Mouse (Mus musculus) forebrain, embryonic 13.5 days (tissue): Measurements from ENCODE around the gene Carnmt1. TPM values are rescaled to one million over a fixed set of nuclear protein-coding genes. Genes with fewer than 3 reads are reported as not detected.

Source experiments
- ATAC-seq: fragments of 200-750 bp; cut with Nextera tagmentation; 2 replicates; pipeline ENCODE4 v1.8.0; 2017
- H3K27ac ChIP-seq: fragments of 300-500 bp; sonication (generic); 2 replicates; pipeline ENCODE4 v1.5.1; 2015; ENCODE audit warnings: inconsistent platforms, mild to moderate bottlenecking, moderate library complexity
- H3K27me3 ChIP-seq: fragments of 300-500 bp; sonication (generic); 2 replicates; pipeline ENCODE4 v1.6.1; 2015; ENCODE audit warnings: mild to moderate bottlenecking, inconsistent platforms
- H3K36me3 ChIP-seq: fragments of 300-500 bp; sonication (generic); 2 replicates; pipeline ENCODE4 v1.6.1; 2015; ENCODE audit warnings: mild to moderate bottlenecking, inconsistent platforms; ENCODE audit not compliant: poor library complexity, severe bottlenecking
- H3K4me1 ChIP-seq: fragments of 300-500 bp; sonication (generic); 2 replicates; pipeline ENCODE4 v1.6.1; 2015; ENCODE audit warnings: inconsistent platforms
- H3K4me2 ChIP-seq: fragments of 300-500 bp; sonication (generic); 2 replicates; pipeline ENCODE4 v1.6.1; 2015; ENCODE audit warnings: inconsistent platforms, mild to moderate bottlenecking, moderate library complexity
- H3K4me3 ChIP-seq: fragments of 300-500 bp; sonication (generic); 2 replicates; pipeline ENCODE4 v1.5.1; 2015; ENCODE audit warnings: mild to moderate bottlenecking, inconsistent platforms
- H3K9ac ChIP-seq: fragments of 300-500 bp; sonication (generic); 2 replicates; pipeline ENCODE4 v1.6.1; 2015; ENCODE audit warnings: mild to moderate bottlenecking, inconsistent platforms
- H3K9me3 ChIP-seq: fragments of 300-500 bp; sonication (generic); replicated peaks from 2 replicates; pipeline ENCODE4 v1.6.1; 2016; ENCODE audit warnings: inconsistent platforms
- WGBS: fragments of 180-500 bp; shearing (Covaris S2); methylation state at CpG from one replicate; pipeline ENCODE4 v1.1.7; 2015; 5-methylcytosine and 5-hydroxymethylcytosine counted together
- polyA plus RNA-seq: library from polyadenylated mRNA; unstranded; fragments of >200 nt; fragmentation: Nextera tagmentation; extraction: Ambion mirVana; gene quantifications from 2 replicates; pipeline ENCODE4 v1.2.1, GENCODE M21; 2015

The Carnmt1 gene
- polyA plus RNA-seq, 1 experiment from 2014 or later: 17.7 TPM

- no peaks in the 10 kb centered on the region for H3K36me3 ChIP-seq
- WGBS: 47% methylated on average over 4 of the region's 4 CpGs
- no peak overlapping the region for H3K4me3 ChIP-seq
- no peak overlapping the region for H3K4me2 ChIP-seq
- H3K27me3 ChIP-seq: no peaks in the 10 kb centered on the region
- no peak for ATAC-seq
- H3K27ac ChIP-seq: no peak overlapping the region
- no peaks in the 10 kb centered on the region for H3K9me3 ChIP-seq
- H3K4me1 ChIP-seq: no peaks in the 10 kb centered on the region
- no peak overlapping the region for H3K9ac ChIP-seq
Observed at GRCm38 (mm10) chr19:18643411-18643810, 27.2 kb upstream of the Carnmt1 start.

- H3K9me3 ChIP-seq: no peaks in the 10 kb centered on the region
- H3K4me1 ChIP-seq: no peaks in the 10 kb centered on the region
- no peaks in the 10 kb centered on the region for H3K27me3 ChIP-seq
- 86% methylated on average over 6 of the region's 6 CpGs for WGBS
- no peak for ATAC-seq
- H3K36me3 ChIP-seq: no peaks in the 10 kb centered on the region
- no peak overlapping the region for H3K27ac ChIP-seq
- H3K4me3 ChIP-seq: no peak overlapping the region
- no peak overlapping the region for H3K4me2 ChIP-seq
- no peak overlapping the region for H3K9ac ChIP-seq
Observed at GRCm38 (mm10) chr19:18644084-18644483, 26.5 kb upstream of the Carnmt1 start.

GRCm38 (mm10) chr19:18646397-18646796 is 24.2 kb upstream of the Carnmt1 start:
- WGBS: 77% methylated on average over 3 of the region's 3 CpGs
- H3K27me3 ChIP-seq: no peaks in the 10 kb centered on the region
- no peak overlapping the region for H3K27ac ChIP-seq
- H3K4me1 ChIP-seq: no peaks in the 10 kb centered on the region
- no peaks in the 10 kb centered on the region for H3K36me3 ChIP-seq
- no peak overlapping the region for H3K9ac ChIP-seq
- H3K4me2 ChIP-seq: no peak overlapping the region
- no peaks in the 10 kb centered on the region for H3K9me3 ChIP-seq
- ATAC-seq: no peak
- H3K4me3 ChIP-seq: no peak overlapping the region

- 71% methylated on average over 5 of the region's 5 CpGs for WGBS
- Histone ChIP-seq H3K4me3 (no peak overlapping the region), H3K9ac (no peak overlapping the region), H3K4me1 (no peaks in the 10 kb centered on the region), H3K9me3 (no peaks in the 10 kb centered on the region), H3K27me3 (no peaks in the 10 kb centered on the region), H3K4me2 (no peak overlapping the region), H3K27ac (no peak overlapping the region), H3K36me3 (no peaks in the 10 kb centered on the region)
- no peak for ATAC-seq
Observed at GRCm38 (mm10) chr19:18646853-18647420, 23.6 kb upstream of the Carnmt1 start.

GRCm38 (mm10) chr19:18647775-18648557 is 22.6 kb upstream of the Carnmt1 start:
- ATAC-seq: no peak
- H3K4me3 ChIP-seq: no peak overlapping the region
- WGBS: 90% methylated on average over 9 of the region's 9 CpGs
- H3K9ac ChIP-seq: no peak overlapping the region
- H3K9me3 ChIP-seq: no peaks in the 10 kb centered on the region
- no peaks in the 10 kb centered on the region for H3K36me3 ChIP-seq
- H3K27ac ChIP-seq: no peak overlapping the region
- H3K4me2 ChIP-seq: no peak overlapping the region
- H3K4me1 ChIP-seq: no peaks in the 10 kb centered on the region
- H3K27me3 ChIP-seq: no peaks in the 10 kb centered on the region

- whole genome bisulfite sequencing: 85% methylated on average over 6 of the region's 6 CpGs
- no peak for ATAC-seq
- no peaks in the 10 kb centered on the region for H3K27me3 ChIP-seq
Observed at GRCm38 (mm10) chr19:18648558-18648945, 22.0 kb upstream of the Carnmt1 start.

GRCm38 (mm10) chr19:18649955-18650354 is 20.6 kb upstream of the Carnmt1 start:
- no peaks in the 10 kb centered on the region for H3K27me3 ChIP-seq
- WGBS: 85% methylated on average over 4 of the region's 4 CpGs
- no peak overlapping the region for H3K4me2 ChIP-seq
- ATAC-seq: no peak
- no peaks in the 10 kb centered on the region for H3K36me3 ChIP-seq
- H3K9me3 ChIP-seq: no peaks in the 10 kb centered on the region
- H3K27ac ChIP-seq: no peak overlapping the region
- H3K4me1 ChIP-seq: no peaks in the 10 kb centered on the region
- no peak overlapping the region for H3K9ac ChIP-seq
- no peak overlapping the region for H3K4me3 ChIP-seq

More at GRCm38 (mm10) chr19:18648558-18648945, 22.0 kb upstream of the Carnmt1 start:
- no peak overlapping the region for H3K9ac ChIP-seq
- H3K4me3 ChIP-seq: no peak overlapping the region
- H3K27ac ChIP-seq: no peak overlapping the region
- H3K36me3 ChIP-seq: no peaks in the 10 kb centered on the region
- H3K9me3 ChIP-seq: no peaks in the 10 kb centered on the region
- no peak overlapping the region for H3K4me2 ChIP-seq
- H3K4me1 ChIP-seq: no peaks in the 10 kb centered on the region

GRCm38 (mm10) chr19:18650473-18650872 is 20.1 kb upstream of the Carnmt1 start:
- Histone ChIP-seq H3K4me3 (no peak overlapping the region), H3K27ac (no peak overlapping the region), H3K27me3 (no peaks in the 10 kb centered on the region), H3K4me2 (no peak overlapping the region), H3K9ac (no peak overlapping the region), H3K4me1 (no peaks in the 10 kb centered on the region), H3K9me3 (no peaks in the 10 kb centered on the region), H3K36me3 (no peaks in the 10 kb centered on the region)
- 80% methylated on average over 6 of the region's 6 CpGs for WGBS
- ATAC-seq: no peak

GRCm38 (mm10) chr19:18652592-18652991 is 18.0 kb upstream of the Carnmt1 start:
- ATAC-seq: no peak
- Histone ChIP-seq H3K27me3 (no peaks in the 10 kb centered on the region), H3K4me2 (no peak overlapping the region), H3K4me3 (no peak overlapping the region), H3K4me1 (no peaks in the 10 kb centered on the region), H3K9ac (no peak overlapping the region), H3K9me3 (no peaks in the 10 kb centered on the region), H3K27ac (no peak overlapping the region), H3K36me3 (no peaks in the 10 kb centered on the region)
- WGBS: 75% methylated on average over 4 of the region's 4 CpGs

GRCm38 (mm10) chr19:18653058-18653457 is 17.5 kb upstream of the Carnmt1 start:
- Histone ChIP-seq H3K4me3 (no peak overlapping the region), H3K4me1 (no peaks in the 10 kb centered on the region), H3K36me3 (no peaks in the 10 kb centered on the region), H3K9me3 (no peaks in the 10 kb centered on the region), H3K27me3 (no peaks in the 10 kb centered on the region), H3K27ac (no peak overlapping the region), H3K9ac (no peak overlapping the region), H3K4me2 (no peak overlapping the region)
- WGBS: 85% methylated on average over 6 of the region's 6 CpGs
- no peak for ATAC-seq

- no peak overlapping the region for H3K4me3 ChIP-seq
- H3K9me3 ChIP-seq: no peaks in the 10 kb centered on the region
- no peaks in the 10 kb centered on the region for H3K36me3 ChIP-seq
- no peak overlapping the region for H3K9ac ChIP-seq
- WGBS: 93% methylated on average over 8 of the region's 8 CpGs
- no peaks in the 10 kb centered on the region for H3K27me3 ChIP-seq
- H3K27ac ChIP-seq: no peak overlapping the region
- H3K4me1 ChIP-seq: no peaks in the 10 kb centered on the region
- H3K4me2 ChIP-seq: no peak overlapping the region
- ATAC-seq: no peak
Observed at GRCm38 (mm10) chr19:18654330-18654729, 16.2 kb upstream of the Carnmt1 start.

- Histone ChIP-seq H3K27ac (no peak overlapping the region), H3K4me3 (no peak overlapping the region), H3K36me3 (no peaks in the 10 kb centered on the region), H3K9ac (no peak overlapping the region), H3K27me3 (no peaks in the 10 kb centered on the region), H3K9me3 (no peaks in the 10 kb centered on the region), H3K4me2 (no peak overlapping the region), H3K4me1 (no peaks in the 10 kb centered on the region)
- ATAC-seq: no peak
- WGBS: 90% methylated on average over 5 of the region's 5 CpGs
Observed at GRCm38 (mm10) chr19:18654984-18655383, 15.6 kb upstream of the Carnmt1 start.

GRCm38 (mm10) chr19:18655999-18656398 is 14.6 kb upstream of the Carnmt1 start:
- no peak overlapping the region for H3K4me3 ChIP-seq
- H3K4me2 ChIP-seq: no peak overlapping the region
- H3K9ac ChIP-seq: no peak overlapping the region
- H3K36me3 ChIP-seq: no peaks in the 10 kb centered on the region
- H3K27ac ChIP-seq: no peak overlapping the region
- no peaks in the 10 kb centered on the region for H3K4me1 ChIP-seq
- H3K9me3 ChIP-seq: no peaks in the 10 kb centered on the region
- 82% methylated on average over 7 of the region's 7 CpGs for WGBS
- no peaks in the 10 kb centered on the region for H3K27me3 ChIP-seq
- no peak for ATAC-seq
